Mouse (Mus musculus): ENCODE data around the gene Itpk1. TPM values are rescaled to one million over a fixed set of nuclear protein-coding genes. Genes with fewer than 3 reads are reported as not detected.

Gene Itpk1
- total RNA-seq, 2 experiments from 2014 or later: 66.6 to 76.8 TPM

DNA sequence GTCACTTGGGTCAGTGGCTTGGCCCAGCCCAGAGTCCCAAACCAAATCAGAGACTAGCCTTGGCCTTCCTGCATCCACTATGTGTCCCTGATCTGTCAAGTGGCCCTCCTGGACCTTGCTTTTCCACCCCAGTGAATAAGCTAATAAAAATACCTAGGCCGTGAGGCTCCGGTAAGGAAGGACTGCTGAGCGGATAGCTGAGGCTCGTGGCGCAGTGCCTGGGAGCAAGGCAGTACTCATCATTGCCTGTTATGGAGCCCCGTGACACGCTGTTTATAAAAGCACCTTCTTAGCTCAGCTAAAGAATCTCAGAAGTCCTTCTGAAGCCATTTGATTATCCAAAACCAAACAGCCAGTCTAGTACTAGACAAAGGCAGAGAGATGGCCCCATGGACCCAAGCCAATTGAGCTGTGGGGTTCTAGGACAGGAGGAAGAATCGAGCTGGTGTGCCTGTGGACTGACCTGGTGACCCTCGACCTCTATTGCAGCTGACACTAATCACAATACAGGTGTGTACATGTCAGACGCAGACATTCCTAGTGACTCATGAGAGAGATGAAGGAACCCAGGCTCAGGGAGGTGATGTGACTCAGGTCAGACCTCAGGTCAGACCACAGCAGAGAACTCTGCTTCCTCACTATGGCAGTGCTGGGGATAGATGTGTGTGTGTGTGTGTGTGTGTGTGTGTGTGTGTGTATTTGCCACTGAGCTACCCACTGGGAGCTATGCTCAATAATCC is 127.9 kb downstream of the Itpk1 start:
- H3K4me3 ChIP-seq: no peak overlapping the region
- no peak for TF ChIP-seq CTCF (conservative IDR thresholded peaks at IDR 0.05)
- H3K27ac ChIP-seq: no peak overlapping the region
- no peak for DNase-seq (ENCODE audit: low spot score in 2 of 2)

DNA sequence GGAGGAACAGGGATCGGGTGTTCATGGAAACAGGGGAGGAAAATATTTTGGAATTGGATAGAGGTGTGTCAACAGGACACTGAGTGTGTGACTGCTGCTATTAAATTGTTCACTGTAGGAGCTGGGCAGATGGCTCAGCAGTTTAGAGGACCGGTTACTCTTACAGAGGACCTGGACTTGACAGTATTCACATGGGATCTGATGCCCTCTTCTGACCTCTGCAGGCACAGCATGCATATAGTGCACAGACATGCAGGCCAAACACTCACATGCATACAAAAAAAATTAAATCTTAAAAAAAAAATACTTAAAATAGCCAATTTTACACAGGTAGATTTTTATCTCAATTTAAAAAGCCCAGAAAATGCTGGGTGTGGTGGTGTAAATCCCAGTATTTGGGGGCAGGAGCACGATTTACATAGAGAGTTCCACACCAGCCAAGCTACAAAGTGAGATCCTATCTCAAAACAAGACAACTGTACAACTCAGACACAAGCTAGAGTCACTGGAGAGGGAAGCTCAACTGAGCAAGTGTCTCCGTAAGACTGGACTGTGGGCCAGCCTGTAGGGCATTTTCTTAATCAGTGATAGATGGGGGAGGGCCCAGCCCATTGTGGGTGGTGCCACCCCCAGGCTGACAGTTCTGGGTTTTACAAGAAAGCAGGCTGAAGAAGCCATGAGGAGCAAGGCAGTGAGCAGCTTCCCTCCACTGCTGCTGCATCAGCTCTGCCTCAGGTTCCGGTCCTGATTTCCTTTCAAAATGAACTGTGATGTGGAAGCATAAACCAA is 129.0 kb downstream of the Itpk1 start:
- TF ChIP-seq CTCF (conservative IDR thresholded peaks at IDR 0.05): peak; percentile 41
- no peak for DNase-seq (ENCODE audit: low spot score in 2 of 2)
- no peak overlapping the region for H3K4me3 ChIP-seq
- H3K27ac ChIP-seq: no peak overlapping the region

DNA sequence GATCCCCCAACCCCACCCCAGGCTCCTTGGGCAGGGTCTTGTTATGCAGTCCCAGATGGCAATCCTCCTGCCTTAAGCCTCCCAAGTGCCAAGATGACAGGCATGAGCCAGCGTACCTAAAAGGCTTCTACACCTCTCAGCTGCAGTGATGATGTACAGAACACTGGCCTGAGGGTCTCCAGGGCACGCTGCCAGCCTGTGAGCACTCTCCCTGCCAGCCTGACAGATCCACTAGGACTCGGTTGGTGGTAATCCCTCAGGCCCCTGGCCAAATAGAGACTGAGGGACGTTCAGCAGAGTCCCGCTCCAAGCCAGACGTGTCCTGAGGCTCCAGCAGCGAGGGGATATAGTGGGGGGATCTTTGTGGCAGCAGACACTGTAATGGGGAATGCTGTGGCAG is 131.7 kb downstream of the Itpk1 start:
- no peak overlapping the region for H3K27ac ChIP-seq
- no peak for DNase-seq (ENCODE audit: low spot score in 2 of 2)
- H3K4me3 ChIP-seq: no peak overlapping the region
- no peak for TF ChIP-seq CTCF (conservative IDR thresholded peaks at IDR 0.05)

DNA sequence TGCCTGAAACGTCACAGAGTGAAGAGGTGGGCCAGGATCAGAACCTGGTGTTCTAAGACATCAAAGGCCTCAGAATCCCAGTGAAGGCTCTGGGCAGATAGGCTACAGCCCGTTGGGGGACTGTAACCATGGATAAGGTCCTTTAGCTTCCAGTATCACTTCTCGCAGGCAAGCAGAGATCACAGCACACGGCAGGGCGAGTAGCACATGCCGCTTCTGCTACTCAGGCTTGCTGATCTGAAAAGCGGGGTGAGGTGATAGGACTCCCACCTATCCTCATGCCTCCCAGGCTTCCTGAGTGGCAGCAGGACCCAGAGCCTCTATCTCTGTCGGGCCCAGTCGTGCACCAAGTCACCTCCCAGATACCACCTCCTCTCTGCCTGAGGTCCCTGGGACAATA is 133.1 kb downstream of the Itpk1 start:
- Histone ChIP-seq H3K4me3 (no peak overlapping the region), H3K27ac (no peak overlapping the region)
- TF ChIP-seq CTCF (conservative IDR thresholded peaks at IDR 0.05): no peak
- DNase-seq (ENCODE audit: low spot score in 2 of 2): no peak

DNA sequence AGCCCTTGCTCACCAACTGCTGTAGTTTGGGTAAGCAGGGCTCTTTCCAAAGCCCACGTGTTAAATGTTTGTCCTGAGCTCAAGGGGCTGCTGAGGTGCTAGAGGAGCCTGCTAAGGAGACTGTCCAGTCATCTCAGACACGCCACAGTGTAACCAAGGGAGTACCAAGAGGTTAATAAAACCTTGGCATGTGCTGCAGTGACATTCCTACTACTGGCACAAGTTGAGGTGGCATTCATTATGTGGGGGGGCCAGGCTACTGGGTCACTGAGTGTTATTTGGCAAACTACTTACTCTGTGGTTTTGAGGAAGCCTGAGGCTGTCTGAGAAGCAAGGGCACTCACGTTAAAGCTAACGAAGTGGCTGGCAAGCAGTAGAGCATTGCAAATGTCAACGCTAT is 134.0 kb downstream of the Itpk1 start:
- no peak overlapping the region for H3K27ac ChIP-seq
- no peak for TF ChIP-seq CTCF (conservative IDR thresholded peaks at IDR 0.05)
- H3K4me3 ChIP-seq: no peak overlapping the region
- DNase-seq (ENCODE audit: low spot score in 2 of 2): no peak

DNA sequence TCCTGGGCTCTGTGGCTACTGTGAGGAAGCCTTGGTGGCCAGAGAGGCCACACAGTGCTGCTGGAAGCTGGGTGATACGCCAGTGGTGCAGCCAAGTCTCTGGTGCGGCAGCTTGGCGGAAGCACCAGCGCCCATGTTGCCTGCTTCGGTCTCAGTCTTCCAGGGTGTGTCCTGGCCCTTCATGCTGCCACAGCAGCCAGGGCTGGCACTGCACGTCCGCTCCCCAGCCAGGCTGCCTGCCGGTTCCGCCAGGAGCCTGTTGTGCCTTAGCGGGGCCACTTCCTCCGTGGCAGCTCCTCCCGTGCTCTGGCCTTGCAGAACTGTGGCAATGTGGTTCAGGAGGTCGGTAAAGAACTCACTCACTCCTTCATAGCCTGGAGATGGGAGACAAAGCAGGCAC is 134.6 kb downstream of the Itpk1 start:
- no peak overlapping the region for H3K27ac ChIP-seq
- no peak for TF ChIP-seq CTCF (conservative IDR thresholded peaks at IDR 0.05)
- DNase-seq (ENCODE audit: low spot score in 2 of 2): no peak
- H3K4me3 ChIP-seq: no peak overlapping the region

DNA sequence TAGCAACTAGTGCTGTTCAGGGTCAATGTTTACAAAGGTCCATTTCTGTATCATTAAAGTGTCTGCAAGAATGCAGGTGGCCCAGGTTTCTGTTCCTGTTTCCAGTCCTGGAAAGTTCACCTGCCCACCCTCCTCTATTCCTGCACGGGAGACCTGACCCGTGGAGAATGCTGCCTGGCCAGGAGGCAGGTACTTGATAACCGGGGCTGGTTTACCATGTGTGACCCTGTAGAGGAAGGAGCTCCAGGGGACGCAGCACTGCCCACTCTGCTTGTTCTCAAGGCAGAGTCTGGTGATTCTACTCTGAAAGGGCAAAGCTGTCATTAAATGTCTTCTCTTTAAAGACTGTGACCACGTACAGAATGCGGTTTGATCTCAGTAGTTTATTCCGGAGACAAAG is 136.5 kb downstream of the Itpk1 start:
- no peak overlapping the region for H3K4me3 ChIP-seq
- no peak for DNase-seq (ENCODE audit: low spot score in 2 of 2)
- no peak overlapping the region for H3K27ac ChIP-seq
- TF ChIP-seq CTCF (conservative IDR thresholded peaks at IDR 0.05): no peak

DNA sequence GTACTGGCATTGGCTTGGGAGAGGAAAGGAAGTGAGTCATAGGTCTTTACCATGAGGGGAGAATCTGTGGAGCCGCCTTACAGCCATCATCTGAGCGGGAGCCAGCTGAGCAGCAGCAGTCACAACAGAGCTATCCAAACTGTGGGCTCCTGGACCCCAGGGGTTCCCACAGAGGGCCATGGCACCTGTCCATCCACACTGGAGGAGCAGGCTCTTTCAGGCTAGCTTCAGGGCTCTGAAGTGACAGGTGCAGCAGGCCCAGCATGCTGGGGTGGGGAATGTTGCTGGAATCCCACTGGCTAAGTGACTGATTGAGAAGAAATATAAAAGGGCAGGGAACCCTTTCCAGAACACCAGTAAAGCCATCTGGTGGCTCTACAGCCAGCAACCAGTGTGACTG is 137.8 kb downstream of the Itpk1 start:
- no peak overlapping the region for H3K27ac ChIP-seq
- no peak overlapping the region for H3K4me3 ChIP-seq
- no peak for TF ChIP-seq CTCF (conservative IDR thresholded peaks at IDR 0.05)
- DNase-seq (ENCODE audit: low spot score in 2 of 2): no peak

DNA sequence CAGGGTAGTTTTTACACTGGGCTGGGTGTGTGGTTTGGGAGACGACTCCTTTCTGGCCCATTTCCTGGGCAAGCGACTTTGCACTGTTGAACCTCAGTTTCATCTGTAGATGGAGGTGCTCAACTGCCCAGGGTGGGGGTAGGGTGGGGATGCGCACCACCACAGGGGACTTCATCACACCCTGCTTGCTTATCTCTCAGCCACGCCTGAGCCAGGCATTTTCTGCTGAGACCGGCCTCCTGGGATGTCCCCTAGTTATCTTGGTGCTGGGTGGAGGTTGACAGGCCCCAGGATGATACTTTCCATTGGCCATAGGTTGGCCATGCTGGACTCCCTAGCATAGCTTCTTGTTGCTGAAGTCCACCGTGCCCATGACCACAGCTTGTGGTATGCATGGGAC is 139.6 kb downstream of the Itpk1 start:
- no peak overlapping the region for H3K27ac ChIP-seq
- TF ChIP-seq CTCF (conservative IDR thresholded peaks at IDR 0.05): no peak
- H3K4me3 ChIP-seq: no peak overlapping the region
- no peak for DNase-seq (ENCODE audit: low spot score in 2 of 2)

DNA sequence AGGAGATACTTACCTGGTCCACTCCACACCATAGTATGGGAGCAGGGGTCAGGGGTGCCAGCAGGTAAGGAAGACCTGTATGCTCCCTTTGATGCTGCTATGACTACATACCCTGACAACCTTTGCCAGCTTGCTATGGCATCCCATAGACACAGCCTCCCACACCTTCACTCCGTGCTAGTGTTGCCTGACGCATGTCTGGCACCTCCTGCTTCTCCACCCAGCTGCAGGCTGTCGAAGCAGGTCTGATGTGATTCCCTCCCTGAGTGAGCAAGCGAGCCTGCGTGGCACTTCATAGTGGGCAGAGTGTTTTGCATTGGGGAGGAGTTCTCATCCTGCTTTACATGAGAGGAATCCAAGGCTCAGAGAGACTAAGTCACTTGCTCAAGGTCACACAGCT is 147.4 kb downstream of the Itpk1 start:
- no peak for TF ChIP-seq CTCF (conservative IDR thresholded peaks at IDR 0.05)
- Histone ChIP-seq H3K27ac (no peak overlapping the region), H3K4me3 (no peak overlapping the region)
- no peak for DNase-seq (ENCODE audit: low spot score in 2 of 2)

DNA sequence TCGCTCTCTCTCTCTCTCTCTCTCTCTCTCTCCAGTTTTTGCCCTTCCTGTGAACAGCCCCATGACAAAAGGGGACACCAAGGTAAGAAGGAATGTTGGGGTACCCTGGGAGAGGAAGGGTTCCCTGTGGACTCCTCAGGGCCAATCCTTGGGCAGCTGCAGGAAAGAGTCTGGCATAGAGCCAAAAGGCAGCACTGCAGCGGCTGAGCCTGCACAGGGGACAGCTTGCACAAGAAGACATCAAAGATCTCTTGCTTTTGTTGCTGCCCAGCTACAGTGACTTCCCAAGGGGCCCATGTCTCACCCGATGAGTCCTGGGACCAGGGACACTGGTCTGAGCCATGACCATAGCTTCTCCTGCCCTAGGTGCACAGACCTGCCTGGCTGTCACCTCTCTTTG is 148.9 kb downstream of the Itpk1 start:
- TF ChIP-seq CTCF (conservative IDR thresholded peaks at IDR 0.05): no peak
- no peak for DNase-seq (ENCODE audit: low spot score in 2 of 2)
- H3K27ac ChIP-seq: no peak overlapping the region

DNA sequence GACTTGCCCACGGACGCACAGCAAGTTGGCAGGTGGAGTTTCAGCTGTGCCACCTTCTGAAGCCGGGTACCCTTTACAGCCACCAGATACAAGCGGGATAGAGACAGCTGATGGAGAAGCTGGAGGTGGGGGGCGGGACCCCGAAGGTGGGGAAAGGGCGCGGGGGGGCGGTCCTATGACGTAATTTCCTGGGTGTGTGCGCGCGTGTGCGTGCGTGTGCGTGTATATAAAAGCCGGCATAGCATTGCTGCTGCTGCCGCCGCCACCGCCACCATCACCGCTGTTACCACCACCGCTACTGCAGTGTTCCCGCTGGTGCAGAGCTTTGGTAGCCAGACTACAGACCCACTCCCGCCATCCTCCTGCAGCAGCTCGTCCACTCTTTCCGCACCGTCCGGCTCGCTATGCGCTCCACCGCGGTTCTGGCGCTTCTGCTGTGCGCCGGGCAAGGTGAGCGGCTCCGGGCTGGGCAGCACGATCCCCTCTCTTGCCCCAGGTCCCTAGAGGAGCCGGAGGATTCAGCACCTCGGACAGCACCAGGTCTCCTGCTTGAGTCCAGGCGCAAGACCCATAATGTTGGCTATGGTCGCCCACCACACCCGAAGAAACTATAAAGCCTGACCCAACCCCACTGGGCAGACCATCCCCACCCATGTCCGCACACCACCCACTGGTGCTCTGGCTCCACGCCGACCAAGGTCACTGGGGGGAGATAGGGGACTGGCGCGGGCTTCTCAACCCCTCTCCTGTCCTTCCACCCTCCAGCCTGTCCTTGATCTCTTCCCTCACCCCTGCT is 149.8 kb downstream of the Itpk1 start, which contains the start of gene Chga:
Chga (plus strand) TSS at position 249 of the 796 bp plus-strand sequence.
- Histone ChIP-seq H3K27ac (peak within 1 kb of the TSS; percentile 87), H3K4me3 (peak within 1 kb of the TSS; percentile 74)
- TF ChIP-seq CTCF (conservative IDR thresholded peaks at IDR 0.05): no peak
- DNase-seq (ENCODE audit: low spot score in 2 of 2): peak; percentile 77 to 87

More for the DNA sequence above, 148.9 kb downstream of the Itpk1 start:
- peak overlapping the region; percentile 74 for H3K4me3 ChIP-seq

DNA sequence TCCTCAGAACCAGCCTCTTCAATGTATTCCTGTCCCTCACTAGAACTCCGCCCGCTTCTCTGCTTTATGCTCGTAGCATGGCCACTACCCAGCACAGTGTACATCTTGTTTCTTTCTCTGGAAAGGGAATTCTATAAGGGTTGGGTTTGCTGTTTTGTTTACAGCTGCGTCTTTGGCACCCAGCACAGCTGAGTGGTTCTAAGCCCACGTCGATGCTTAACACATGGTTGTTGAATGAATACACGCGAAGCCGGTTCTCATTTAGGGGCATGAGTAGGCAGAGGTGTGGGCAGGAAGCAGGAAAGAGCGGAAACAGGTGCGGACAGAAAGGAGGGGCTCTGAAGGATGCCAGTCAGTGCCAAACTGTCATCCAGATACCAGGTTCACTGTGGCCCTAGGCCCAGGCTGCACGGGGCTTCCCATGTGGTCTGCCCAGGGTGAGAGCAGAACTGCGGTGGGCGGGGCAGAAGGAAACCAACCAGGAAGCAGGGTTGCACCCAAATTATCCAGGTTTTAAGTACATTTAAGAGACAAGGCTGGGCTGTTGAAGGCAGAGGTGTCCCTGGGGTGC is 150.9 kb downstream of the Itpk1 start:
- TF ChIP-seq CTCF (conservative IDR thresholded peaks at IDR 0.05): no peak
- H3K4me3 ChIP-seq: no peak overlapping the region

More for the DNA sequence above, 150.9 kb downstream of the Itpk1 start:
- H3K27ac ChIP-seq: no peak overlapping the region
- no peak for DNase-seq (ENCODE audit: low spot score in 2 of 2)
